Mouse (Mus musculus) kidney, adult 18-20 months (tissue): ENCODE measurements around the gene Ctrb1.

Source experiments
- DNase-seq: peaks from one replicate; pipeline ENCODE4 v3.0.0; 2021

Gene Ctrb1

GRCm38 (mm10) chr8:111680423-111681028, 10.3 kb downstream of the Ctrb1 start:
- no peak for DNase-seq

- DNase-seq = no peak
Measured at GRCm38 (mm10) chr8:111678848-111679247, 12.0 kb downstream of the Ctrb1 start.

GRCm38 (mm10) chr8:111678111-111678510, 12.7 kb downstream of the Ctrb1 start:
- DNase-seq = peak; percentile 52

GRCm38 (mm10) chr8:111676237-111676636, 14.6 kb downstream of the Ctrb1 start:
- no peak for DNase-seq

GRCm38 (mm10) chr8:111666751-111667150, 24.1 kb downstream of the Ctrb1 start:
- DNase-seq = no peak

GRCm38 (mm10) chr8:111662473-111662872, 28.3 kb downstream of the Ctrb1 start:
- peak; percentile 88 for DNase-seq

GRCm38 (mm10) chr8:111658819-111659423, 31.9 kb downstream of the Ctrb1 start:
- no peak for DNase-seq

- DNase-seq = no peak
Measured at GRCm38 (mm10) chr8:111657312-111657854, 33.4 kb downstream of the Ctrb1 start.

- DNase-seq = no peak
Measured at GRCm38 (mm10) chr8:111653524-111653923, 37.3 kb downstream of the Ctrb1 start.

GRCm38 (mm10) chr8:111650651-111651050, 40.2 kb downstream of the Ctrb1 start:
- no peak for DNase-seq

- DNase-seq = no peak
Measured at GRCm38 (mm10) chr8:111648834-111649233, 42.0 kb downstream of the Ctrb1 start.

- DNase-seq = no peak
Measured at GRCm38 (mm10) chr8:111645715-111646114, 45.1 kb downstream of the Ctrb1 start.

- peak; percentile 57 for DNase-seq
Measured at GRCm38 (mm10) chr8:111644286-111645051, 46.3 kb downstream of the Ctrb1 start.

- DNase-seq = peak; percentile 92
Measured at GRCm38 (mm10) chr8:111643264-111644141, 47.3 kb downstream of the Ctrb1 start, which contains the start of gene Zfp1. Zfp1 (plus strand) TSS chr8:111643401.

- no peak for DNase-seq
Measured at GRCm38 (mm10) chr8:111642939-111643263, 47.9 kb downstream of the Ctrb1 start.

- no peak for DNase-seq
Measured at GRCm38 (mm10) chr8:111642496-111642895, 48.3 kb downstream of the Ctrb1 start.

GRCm38 (mm10) chr8:111641064-111641463, 49.7 kb downstream of the Ctrb1 start:
- DNase-seq = no peak

- no peak for DNase-seq
Measured at GRCm38 (mm10) chr8:111638086-111638485, 52.7 kb downstream of the Ctrb1 start.
